Mouse (Mus musculus): ENCODE results near the gene Btbd2. TPM values are rescaled to one million over a fixed set of nuclear protein-coding genes. Genes with fewer than 3 reads are reported as not detected.

Gene Btbd2
- polyA plus RNA-seq, 1 experiment from 2014 or later, result 77.1 TPM

DNA sequence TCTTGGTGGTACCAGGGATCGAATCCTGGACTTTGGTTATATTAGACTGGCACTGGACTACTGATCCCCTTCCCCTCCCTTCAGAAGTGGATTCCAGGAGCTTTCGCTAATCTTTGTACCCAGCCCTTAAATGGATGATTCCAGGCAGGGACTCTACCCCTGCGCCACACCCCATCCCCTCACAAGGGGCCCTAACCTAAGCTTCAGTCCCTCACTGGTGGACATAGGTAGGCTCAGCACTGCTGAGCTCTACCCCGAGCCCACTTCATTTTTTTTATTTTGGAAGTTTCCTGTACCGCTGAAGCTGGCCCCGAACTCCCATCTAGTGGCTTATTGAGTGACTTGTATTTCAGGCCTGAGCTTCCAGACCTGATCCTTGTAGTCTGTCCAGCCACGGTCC is 53.5 kb downstream of the Btbd2 start:
- no peak for DNase-seq (ENCODE audit: low spot score)
- Histone ChIP-seq H3K27ac (peak overlapping the region; percentile 90), H3K4me3 (peak overlapping the region; percentile 77), H3K36me3 (peaks cover 27% of the 10 kb centered on the region), H3K4me1 (replicated peaks) (peaks cover 24% of the 10 kb centered on the region), H3K9me3 (no peaks in the 10 kb centered on the region), H3K27me3 (ENCODE audit: insufficient read depth, poor library complexity, severe bottlenecking) (no peaks in the 10 kb centered on the region; the same call in 1 of the 2 replicates)
- WGBS, result 40% methylated on average over 7 of the region's 7 CpGs

DNA sequence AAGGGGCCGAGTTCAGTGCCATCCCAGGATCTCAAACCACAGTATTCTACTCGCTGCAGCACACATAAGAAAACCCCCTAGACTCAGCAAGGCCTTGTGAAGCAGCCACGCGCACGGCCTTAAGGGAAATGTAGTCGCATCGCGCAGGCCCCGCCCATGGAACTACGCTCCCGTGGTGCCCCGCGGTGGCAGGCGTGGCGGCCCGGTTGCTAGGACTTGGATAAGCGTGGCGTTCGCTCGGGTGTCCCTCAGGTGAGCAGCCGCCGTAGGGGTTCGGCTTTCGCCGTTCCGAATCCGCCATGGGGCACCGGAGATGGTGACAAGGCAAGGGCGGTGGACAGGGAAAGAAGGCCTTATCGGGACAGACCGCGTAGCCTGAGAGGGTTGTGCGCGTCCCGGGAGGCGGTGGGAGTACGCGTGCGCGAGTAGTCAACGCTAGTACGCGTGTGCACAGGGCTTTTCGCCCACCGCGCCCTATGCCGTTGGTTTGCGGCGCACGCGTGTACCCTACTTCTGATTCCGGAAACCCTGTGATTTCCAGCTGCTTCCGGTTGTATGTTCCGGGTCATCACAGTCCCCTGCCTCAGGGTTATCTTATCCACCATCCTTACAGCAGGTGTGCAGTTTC is 54.1 kb downstream of the Btbd2 start, which contains the start of the genes Scamp4 and Adat3:
Gene Scamp4, plus strand, starts transcription at position 175 of the 628 bp plus-strand sequence.
Gene Adat3, plus strand, starts transcription at position 183 of the 628 bp plus-strand sequence.
- H3K4me1 ChIP-seq (replicated peaks), result peaks cover 24% of the 10 kb centered on the region
- WGBS, result under 1% methylated on average over 54 of the region's 54 CpGs

DNA sequence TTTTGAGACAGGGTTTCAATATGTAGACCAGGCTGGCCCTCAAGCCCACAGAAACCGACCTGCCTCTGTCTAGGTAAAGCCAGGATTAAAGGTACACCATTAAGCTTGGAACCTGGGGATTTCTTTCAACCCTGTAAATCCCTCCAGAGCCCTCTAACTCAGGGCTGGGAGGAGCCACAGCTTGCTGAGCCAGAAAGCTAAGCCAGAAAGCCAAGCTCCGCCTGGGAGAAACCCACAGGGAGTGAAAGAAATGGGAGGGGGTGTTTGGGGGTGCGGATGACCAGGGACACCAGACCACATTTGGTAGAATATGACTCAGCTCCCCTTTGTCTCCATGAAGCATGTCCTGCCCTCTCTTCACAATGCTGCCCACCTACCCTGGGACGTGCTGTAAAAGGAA is 60.6 kb downstream of the Btbd2 start:
- no peaks in the 10 kb centered on the region for H3K36me3 ChIP-seq
- no peak overlapping the region for H3K4me3 ChIP-seq
- no peaks in the 10 kb centered on the region; the same call in 1 of the 2 replicates for H3K27me3 ChIP-seq (ENCODE audit: insufficient read depth, poor library complexity, severe bottlenecking)
- no peak for DNase-seq (ENCODE audit: low spot score)
- H3K9me3 ChIP-seq, result no peaks in the 10 kb centered on the region
- 47% methylated on average over 4 of the region's 4 CpGs for WGBS
- H3K27ac ChIP-seq, result peak overlapping the region; percentile 30; the same call in 1 of the 2 replicates
- no peaks in the 10 kb centered on the region for H3K4me1 ChIP-seq (replicated peaks)

More for the DNA sequence above, 54.1 kb downstream of the Btbd2 start, which contains the start of the genes Scamp4 and Adat3:
- DNase-seq (ENCODE audit: low spot score), result peak; percentile 96
- Histone ChIP-seq H3K36me3 (peaks cover 21% of the 10 kb centered on the region), H3K27me3 (ENCODE audit: insufficient read depth, poor library complexity, severe bottlenecking) (no peaks in the 10 kb centered on the region; the same call in 1 of the 2 replicates), H3K9me3 (no peaks in the 10 kb centered on the region), H3K4me3 (peak within 1 kb of the TSS; percentile 77), H3K27ac (peak within 1 kb of the TSS; percentile 90)

Other genes starting within 250 kb of the Btbd2 start
- 191 and 198 TPM in 2 replicates for gene Tcf3, start 223.4 kb downstream of the Btbd2 start, polyA plus RNA-seq (2016; fragmentation: Nextera tagmentation; extraction: Ambion mirVana)
- gene Onecut3, start 162.2 kb downstream of the Btbd2 start, polyA plus RNA-seq (2016; fragmentation: Nextera tagmentation; extraction: Ambion mirVana), result 1.1 and 2.0 TPM in 2 replicates
- 0.56 and 0.90 TPM in 2 replicates for gene Atp8b3, start 117.9 kb downstream of the Btbd2 start, polyA plus RNA-seq (2016; fragmentation: Nextera tagmentation; extraction: Ambion mirVana)
- gene Rexo1, start 95.5 kb downstream of the Btbd2 start, polyA plus RNA-seq (2016; fragmentation: Nextera tagmentation; extraction: Ambion mirVana), result 33.3 and 38.5 TPM in 2 replicates
- gene Klf16, start 79.8 kb downstream of the Btbd2 start, polyA plus RNA-seq (2016; fragmentation: Nextera tagmentation; extraction: Ambion mirVana), result 6.9 and 7.3 TPM in 2 replicates
- gene Abhd17a, start 66.7 kb downstream of the Btbd2 start, polyA plus RNA-seq (2016; fragmentation: Nextera tagmentation; extraction: Ambion mirVana), result 89.1 and 109 TPM in 2 replicates
- gene Scamp4, start 54.2 kb downstream of the Btbd2 start, polyA plus RNA-seq (2016; fragmentation: Nextera tagmentation; extraction: Ambion mirVana), result 89.9 and 92.0 TPM in 2 replicates
- 11.0 and 11.3 TPM in 2 replicates for gene Adat3, start 54.2 kb downstream of the Btbd2 start, polyA plus RNA-seq (2016; fragmentation: Nextera tagmentation; extraction: Ambion mirVana)
- gene Gm49322, start 51.0 kb downstream of the Btbd2 start, polyA plus RNA-seq (2016; fragmentation: Nextera tagmentation; extraction: Ambion mirVana), result 4.6 and 5.5 TPM in 2 replicates
- 169 and 180 TPM in 2 replicates for gene Csnk1g2, start 34.2 kb downstream of the Btbd2 start, polyA plus RNA-seq (2016; fragmentation: Nextera tagmentation; extraction: Ambion mirVana)
- gene Mknk2, start 21.0 kb upstream of the Btbd2 start, polyA plus RNA-seq (2016; fragmentation: Nextera tagmentation; extraction: Ambion mirVana), result 93.2 and 97.8 TPM in 2 replicates
- 68.8 and 77.2 TPM in 2 replicates for gene Mob3a, start 44.9 kb upstream of the Btbd2 start, polyA plus RNA-seq (2016; fragmentation: Nextera tagmentation; extraction: Ambion mirVana)
- gene Izumo4, start 45.1 kb upstream of the Btbd2 start, polyA plus RNA-seq (2016; fragmentation: Nextera tagmentation; extraction: Ambion mirVana), result 13.7 and 18.7 TPM in 2 replicates
- 59.9 and 65.8 TPM in 2 replicates for gene Ap3d1, start 85.2 kb upstream of the Btbd2 start, polyA plus RNA-seq (2016; fragmentation: Nextera tagmentation; extraction: Ambion mirVana)
- gene Dot1l, start 98.1 kb upstream of the Btbd2 start, polyA plus RNA-seq (2016; fragmentation: Nextera tagmentation; extraction: Ambion mirVana), result 20.3 and 22.8 TPM in 2 replicates
- gene Sf3a2, start 141.1 kb upstream of the Btbd2 start, polyA plus RNA-seq (2016; fragmentation: Nextera tagmentation; extraction: Ambion mirVana), result 109 and 119 TPM in 2 replicates
- gene Plekhj1, start 141.6 kb upstream of the Btbd2 start, polyA plus RNA-seq (2016; fragmentation: Nextera tagmentation; extraction: Ambion mirVana), result 189 and 192 TPM in 2 replicates
- 0.12 and 0.16 TPM in 2 replicates for gene Amh, start 148.2 kb upstream of the Btbd2 start, polyA plus RNA-seq (2016; fragmentation: Nextera tagmentation; extraction: Ambion mirVana)
- 0.65 and 0.68 TPM in 2 replicates for gene Jsrp1, start 156.4 kb upstream of the Btbd2 start, polyA plus RNA-seq (2016; fragmentation: Nextera tagmentation; extraction: Ambion mirVana)
- 2,287 and 2,328 TPM in 2 replicates for gene Oaz1, start 169.6 kb upstream of the Btbd2 start, polyA plus RNA-seq (2016; fragmentation: Nextera tagmentation; extraction: Ambion mirVana)
- gene Lingo3, start 187.0 kb upstream of the Btbd2 start, polyA plus RNA-seq (2016; fragmentation: Nextera tagmentation; extraction: Ambion mirVana), result 0.61 and 0.93 TPM in 2 replicates
- 314 and 327 TPM in 2 replicates for gene Lsm7, start 198.1 kb upstream of the Btbd2 start, polyA plus RNA-seq (2016; fragmentation: Nextera tagmentation; extraction: Ambion mirVana)
- gene Sppl2b, start 198.2 kb upstream of the Btbd2 start, polyA plus RNA-seq (2016; fragmentation: Nextera tagmentation; extraction: Ambion mirVana), result 46.3 and 52.9 TPM in 2 replicates
- gene Tmprss9, start 214.8 kb upstream of the Btbd2 start, polyA plus RNA-seq (2016; fragmentation: Nextera tagmentation; extraction: Ambion mirVana), result 0.04 and 0.14 TPM in 2 replicates
- gene Timm13, start 243.9 kb upstream of the Btbd2 start, polyA plus RNA-seq (2016; fragmentation: Nextera tagmentation; extraction: Ambion mirVana), result 374 and 391 TPM in 2 replicates

Data from hindbrain, embryonic 10.5 days (tissue).